Mouse (Mus musculus) frontal cortex, postnatal 36 days (tissue): ENCODE measurements around the gene Pdxk.
"Not testable (repeated sequence)": the region's sequence is repeated elsewhere in the genome, so short reads cannot be mapped to it uniquely, and the experiment has no call there.

Experiments used
- DNase-seq, 2 experiments: peaks; one replicate each; pipeline ENCODE4 v3.0.0; 2022; ENCODE audit warnings: low spot score in 2 of 2

Gene Pdxk

DNA sequence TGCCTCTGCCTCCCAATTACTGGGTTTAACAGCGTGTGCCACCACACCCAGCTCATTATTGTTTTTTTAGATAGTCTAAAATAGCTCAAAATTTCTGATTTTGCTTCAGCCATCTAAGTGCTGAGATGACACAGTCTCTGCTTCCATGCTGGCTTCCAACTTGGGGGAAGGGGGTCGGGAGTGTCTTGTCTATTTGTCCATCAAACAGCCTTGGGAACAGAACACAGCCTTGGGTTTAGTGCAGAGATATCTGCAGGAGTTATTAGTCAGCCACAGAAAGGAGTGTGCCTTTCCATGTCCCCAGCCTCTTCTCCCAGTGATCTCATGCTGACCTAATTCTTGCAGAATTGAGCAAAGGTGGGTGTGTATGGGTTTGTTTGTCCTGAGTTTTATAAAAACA, 46.0 kb downstream of the Pdxk start:
- DNase-seq = no peak

- DNase-seq = peak; percentile 47 to 51
These were observed 46.9 kb downstream of the Pdxk start for GRCm38 (mm10) chr10:78417888-78418287.

GRCm38 (mm10) chr10:78414936-78415335, 49.8 kb downstream of the Pdxk start:
- not testable (repeated sequence) for DNase-seq

DNA sequence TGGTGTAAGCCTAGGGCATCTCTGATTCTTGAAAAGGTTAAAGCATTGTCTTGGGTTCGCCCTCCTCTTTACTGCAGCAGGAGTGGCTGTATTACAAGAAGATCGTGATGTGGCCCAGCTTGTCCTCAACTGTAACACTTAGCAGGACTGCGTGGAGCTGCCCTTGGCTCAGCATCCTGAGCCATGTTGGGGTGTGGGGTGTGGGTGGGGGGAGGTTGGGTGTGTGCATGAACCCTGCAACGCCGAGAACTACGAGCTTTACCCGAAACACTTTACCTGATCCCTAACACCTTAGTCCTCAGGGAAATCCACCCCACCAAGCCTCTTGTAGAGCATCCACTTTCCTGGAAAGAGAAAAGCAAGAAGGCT, 51.6 kb downstream of the Pdxk start:
- no peak for DNase-seq

GRCm38 (mm10) chr10:78412319-78413151, 52.2 kb downstream of the Pdxk start, which contains the start of gene Rrp1:
Gene Rrp1 (minus strand): TSS chr10:78413043.
- DNase-seq = peak; percentile 98 to 99

GRCm38 (mm10) chr10:78411851-78412250, 52.9 kb downstream of the Pdxk start:
- DNase-seq = no peak

DNA sequence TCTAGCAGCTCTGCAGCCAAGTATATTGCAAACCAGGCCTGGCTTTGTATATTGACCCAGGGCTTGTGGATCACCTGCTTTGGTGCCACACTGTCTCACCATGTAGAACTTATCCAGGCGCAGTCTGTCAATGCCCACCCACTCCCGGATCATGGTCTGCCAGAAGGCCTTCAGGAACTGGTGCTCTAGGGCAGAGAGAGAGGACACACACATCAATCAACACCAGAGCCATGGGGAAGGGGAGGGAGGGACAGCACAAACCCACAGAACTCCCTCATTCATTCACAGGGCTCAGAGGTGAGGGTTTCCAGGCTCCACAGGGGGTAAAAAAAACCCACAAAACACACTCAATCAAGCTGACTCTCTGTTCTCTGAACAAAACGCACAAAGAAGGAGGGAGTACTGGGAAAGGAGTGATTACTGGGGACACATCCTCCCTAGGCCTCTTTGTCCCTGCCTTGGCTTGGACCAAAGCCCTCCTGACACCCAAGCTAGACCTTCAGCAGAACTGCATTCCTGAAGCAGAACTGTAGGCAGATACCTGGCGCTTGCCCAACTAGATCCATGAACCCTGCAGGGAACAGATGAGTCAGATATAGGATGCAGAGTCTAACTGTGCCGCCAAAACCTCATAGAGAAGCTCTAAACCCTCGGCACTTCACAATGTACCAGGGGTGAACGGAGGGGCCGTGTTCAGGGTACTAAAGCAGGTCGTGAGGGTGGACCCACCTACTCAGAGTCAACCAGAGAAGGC, 55.6 kb downstream of the Pdxk start:
- no peak for DNase-seq

- DNase-seq = no peak
These were observed 57.6 kb downstream of the Pdxk start for GRCm38 (mm10) chr10:78407132-78407531.

- no peak for DNase-seq
These were observed 58.6 kb downstream of the Pdxk start for GRCm38 (mm10) chr10:78406152-78406551.

GRCm38 (mm10) chr10:78402301-78402922, 62.4 kb downstream of the Pdxk start:
- DNase-seq = no peak

- no peak for DNase-seq
These were observed 63.6 kb downstream of the Pdxk start for GRCm38 (mm10) chr10:78401127-78401526.

- DNase-seq = no peak
These were observed 65.6 kb downstream of the Pdxk start for GRCm38 (mm10) chr10:78399090-78399657.

DNA sequence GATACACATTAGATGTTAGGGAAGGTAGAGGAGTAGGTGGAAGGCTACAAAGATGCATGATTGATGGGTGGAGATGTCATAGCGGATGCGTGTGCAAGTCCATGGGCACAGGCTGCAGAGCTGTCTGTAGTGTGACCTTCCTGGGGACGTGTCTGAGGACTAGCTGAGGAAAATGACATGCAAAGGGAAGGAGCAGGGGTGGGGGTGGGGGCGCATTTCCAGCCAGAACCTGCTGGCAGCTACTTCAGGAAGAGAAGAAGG, 68.2 kb downstream of the Pdxk start:
- DNase-seq = no peak

- peak; percentile 98 for DNase-seq
These were observed 68.8 kb downstream of the Pdxk start for GRCm38 (mm10) chr10:78395819-78396624.

- no peak for DNase-seq
These were observed 69.4 kb downstream of the Pdxk start for GRCm38 (mm10) chr10:78395377-78395776.

- DNase-seq = peak; percentile 73 to 91
These were observed 72.7 kb downstream of the Pdxk start for GRCm38 (mm10) chr10:78392072-78392471.

GRCm38 (mm10) chr10:78390982-78391470, 73.7 kb downstream of the Pdxk start:
- no peak for DNase-seq

- DNase-seq = peak; percentile 72 to 80
These were observed 76.4 kb downstream of the Pdxk start for GRCm38 (mm10) chr10:78388216-78388980.
